Mouse (Mus musculus): ENCODE measurements at regions not wholly inside any gene's neighbourhood (a gene's known extent, or its start where the extent isn't known, plus 50 kb on each side); places are given as distances from the start of the nearest gene placed in this dataset.
A peak's percentile ranks its signal among the peaks of the same experiment; 100 is the strongest.

- DNase-seq (ENCODE audit: low spot score): no peak
- H3K27me3 ChIP-seq (replicated peaks; ENCODE audit: control insufficient read depth, insufficient read depth, low read length): no peaks in the 10 kb centered on the region
- H3K4me2 ChIP-seq: no peak overlapping the region
- no peak overlapping the region for H3K9ac ChIP-seq (ENCODE audit: low read depth, low read length)
- no peak overlapping the region for H3K27ac ChIP-seq (ENCODE audit: low read depth, low read length)
- no peak overlapping the region for H3K4me3 ChIP-seq (ENCODE audit: low read depth, low read length)
- H3K4me1 ChIP-seq (replicated peaks; ENCODE audit: control insufficient read depth, insufficient read depth, low read length): no peaks in the 10 kb centered on the region
- ATAC-seq (replicated peaks; ENCODE audit: low FRiP score): no peak
- 90% methylated on average over 3 of the region's 3 CpGs for WGBS
- no peaks in the 10 kb centered on the region for H3K9me3 ChIP-seq (ENCODE audit: control insufficient read depth, low read length)
- no peaks in the 10 kb centered on the region for H3K36me3 ChIP-seq (ENCODE audit: control insufficient read depth, insufficient read depth, low read length)
Measured at GRCm38 (mm10) chr10:44627431-44627830, 99.1 kb upstream of the Prdm1 start.

GRCm38 (mm10) chr10:44625521-44625920 is 97.2 kb upstream of the Prdm1 start:
- DNase-seq (ENCODE audit: low spot score) (no peak), ATAC-seq (replicated peaks; ENCODE audit: low FRiP score) (no peak)
- Histone ChIP-seq H3K4me1 (replicated peaks; ENCODE audit: control insufficient read depth, insufficient read depth, low read length) (no peaks in the 10 kb centered on the region), H3K9ac (ENCODE audit: low read depth, low read length) (no peak overlapping the region), H3K4me3 (ENCODE audit: low read depth, low read length) (no peak overlapping the region), H3K4me2 (no peak overlapping the region), H3K36me3 (ENCODE audit: control insufficient read depth, insufficient read depth, low read length) (no peaks in the 10 kb centered on the region), H3K27ac (ENCODE audit: low read depth, low read length) (no peak overlapping the region), H3K27me3 (replicated peaks; ENCODE audit: control insufficient read depth, insufficient read depth, low read length) (no peaks in the 10 kb centered on the region), H3K9me3 (ENCODE audit: control insufficient read depth, low read length) (no peaks in the 10 kb centered on the region)
- 78% methylated on average over 4 of the region's 4 CpGs for WGBS

DNA sequence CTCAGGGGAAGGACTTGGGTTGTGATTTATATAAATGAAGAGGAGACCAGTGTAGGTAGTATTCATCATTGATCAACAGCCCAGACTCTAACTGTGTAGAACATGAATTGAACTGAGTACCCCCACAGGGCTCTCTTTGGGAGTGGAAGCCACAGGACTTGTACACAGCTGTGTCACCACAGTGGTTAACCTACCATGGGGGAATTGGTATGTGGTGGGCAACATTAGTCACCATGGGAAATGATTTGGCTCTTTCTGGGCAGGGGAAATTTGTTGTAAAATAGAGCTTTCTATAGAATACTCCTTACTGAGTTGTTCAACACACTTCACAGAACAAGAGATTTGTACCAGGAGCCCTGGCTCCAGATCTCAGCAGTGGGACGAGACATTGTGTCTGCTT is 87.3 kb upstream of the Prdm1 start:
- Histone ChIP-seq H3K27me3 (replicated peaks; ENCODE audit: control insufficient read depth, insufficient read depth, low read length) (no peaks in the 10 kb centered on the region), H3K9me3 (ENCODE audit: control insufficient read depth, low read length) (no peaks in the 10 kb centered on the region), H3K9ac (ENCODE audit: low read depth, low read length) (no peak overlapping the region), H3K36me3 (ENCODE audit: control insufficient read depth, insufficient read depth, low read length) (no peaks in the 10 kb centered on the region), H3K27ac (ENCODE audit: low read depth, low read length) (no peak overlapping the region), H3K4me3 (ENCODE audit: low read depth, low read length) (no peak overlapping the region), H3K4me1 (replicated peaks; ENCODE audit: control insufficient read depth, insufficient read depth, low read length) (no peaks in the 10 kb centered on the region), H3K4me2 (no peak overlapping the region)
- WGBS: 78% methylated on average over 1 of the region's 1 CpGs
- ATAC-seq (replicated peaks; ENCODE audit: low FRiP score) (no peak), DNase-seq (ENCODE audit: low spot score) (no peak)

DNA sequence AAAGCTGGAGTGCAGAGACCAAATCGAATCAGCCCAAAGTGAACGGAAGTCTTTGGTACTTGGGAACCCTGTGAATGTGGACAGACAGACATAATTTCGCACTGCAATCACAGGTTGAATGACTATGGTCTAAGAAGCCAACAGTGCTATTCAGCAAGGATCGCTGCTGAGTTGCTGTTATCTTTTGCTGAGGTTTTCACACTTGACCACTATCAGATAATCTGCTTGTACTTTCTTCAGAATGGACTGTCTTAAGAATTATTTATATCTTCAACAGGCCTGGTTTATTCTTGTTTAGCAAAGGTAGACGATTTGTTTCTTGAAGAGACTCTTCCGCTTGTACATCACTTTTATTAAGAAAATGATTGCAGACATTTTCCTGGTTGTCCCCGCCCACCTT is 84.3 kb upstream of the Prdm1 start:
- DNase-seq (ENCODE audit: low spot score) (no peak), ATAC-seq (replicated peaks; ENCODE audit: low FRiP score) (no peak)
- 76% methylated on average over 7 of the region's 7 CpGs for WGBS
- H3K27ac ChIP-seq (ENCODE audit: low read depth, low read length): no peak overlapping the region
- no peaks in the 10 kb centered on the region for H3K9me3 ChIP-seq (ENCODE audit: control insufficient read depth, low read length)
- H3K4me2 ChIP-seq: no peak overlapping the region
- no peak overlapping the region for H3K9ac ChIP-seq (ENCODE audit: low read depth, low read length)
- no peaks in the 10 kb centered on the region for H3K27me3 ChIP-seq (replicated peaks; ENCODE audit: control insufficient read depth, insufficient read depth, low read length)
- no peak overlapping the region for H3K4me3 ChIP-seq (ENCODE audit: low read depth, low read length)
- H3K36me3 ChIP-seq (ENCODE audit: control insufficient read depth, insufficient read depth, low read length): no peaks in the 10 kb centered on the region
- H3K4me1 ChIP-seq (replicated peaks; ENCODE audit: control insufficient read depth, insufficient read depth, low read length): peaks cover 3% of the 10 kb centered on the region; the same call in 1 of the 2 replicates

GRCm38 (mm10) chr10:44611399-44611798 is 83.1 kb upstream of the Prdm1 start:
- H3K4me1 ChIP-seq (replicated peaks; ENCODE audit: control insufficient read depth, insufficient read depth, low read length): peaks cover 3% of the 10 kb centered on the region; the same call in 1 of the 2 replicates
- H3K4me3 ChIP-seq (ENCODE audit: low read depth, low read length): no peak overlapping the region
- ATAC-seq (replicated peaks; ENCODE audit: low FRiP score) (no peak), DNase-seq (ENCODE audit: low spot score) (no peak)
- WGBS: 90% methylated on average over 5 of the region's 5 CpGs
- H3K9ac ChIP-seq (ENCODE audit: low read depth, low read length): no peak overlapping the region
- H3K4me2 ChIP-seq: no peak overlapping the region
- no peaks in the 10 kb centered on the region for H3K36me3 ChIP-seq (ENCODE audit: control insufficient read depth, insufficient read depth, low read length)
- H3K27ac ChIP-seq (ENCODE audit: low read depth, low read length): no peak overlapping the region
- no peaks in the 10 kb centered on the region for H3K27me3 ChIP-seq (replicated peaks; ENCODE audit: control insufficient read depth, insufficient read depth, low read length)
- no peaks in the 10 kb centered on the region for H3K9me3 ChIP-seq (ENCODE audit: control insufficient read depth, low read length)

GRCm38 (mm10) chr10:44609187-44609586 is 80.9 kb upstream of the Prdm1 start:
- no peaks in the 10 kb centered on the region for H3K27me3 ChIP-seq (replicated peaks; ENCODE audit: control insufficient read depth, insufficient read depth, low read length)
- no peak overlapping the region for H3K9ac ChIP-seq (ENCODE audit: low read depth, low read length)
- no peak overlapping the region for H3K27ac ChIP-seq (ENCODE audit: low read depth, low read length)
- no peak overlapping the region for H3K4me2 ChIP-seq
- no peak for DNase-seq (ENCODE audit: low spot score)
- ATAC-seq (replicated peaks; ENCODE audit: low FRiP score): peak; percentile 66
- no peaks in the 10 kb centered on the region for H3K36me3 ChIP-seq (ENCODE audit: control insufficient read depth, insufficient read depth, low read length)
- H3K9me3 ChIP-seq (ENCODE audit: control insufficient read depth, low read length): no peaks in the 10 kb centered on the region
- H3K4me1 ChIP-seq (replicated peaks; ENCODE audit: control insufficient read depth, insufficient read depth, low read length): peaks cover 3% of the 10 kb centered on the region; the same call in 1 of the 2 replicates
- 40% methylated on average over 6 of the region's 6 CpGs for WGBS
- H3K4me3 ChIP-seq (ENCODE audit: low read depth, low read length): no peak overlapping the region

- no peaks in the 10 kb centered on the region for H3K36me3 ChIP-seq (ENCODE audit: control insufficient read depth, insufficient read depth, low read length)
- ATAC-seq (replicated peaks; ENCODE audit: low FRiP score) (no peak), DNase-seq (ENCODE audit: low spot score) (no peak)
- H3K9me3 ChIP-seq (ENCODE audit: control insufficient read depth, low read length): no peaks in the 10 kb centered on the region
- H3K4me2 ChIP-seq: no peak overlapping the region
- H3K4me3 ChIP-seq (ENCODE audit: low read depth, low read length): no peak overlapping the region
- no peak overlapping the region for H3K9ac ChIP-seq (ENCODE audit: low read depth, low read length)
- peaks cover 3% of the 10 kb centered on the region; the same call in 1 of the 2 replicates for H3K4me1 ChIP-seq (replicated peaks; ENCODE audit: control insufficient read depth, insufficient read depth, low read length)
- no peaks in the 10 kb centered on the region for H3K27me3 ChIP-seq (replicated peaks; ENCODE audit: control insufficient read depth, insufficient read depth, low read length)
- WGBS: 40% methylated on average over 5 of the region's 5 CpGs
- H3K27ac ChIP-seq (ENCODE audit: low read depth, low read length): no peak overlapping the region
Measured at GRCm38 (mm10) chr10:44607334-44607851, 79.1 kb upstream of the Prdm1 start.

DNA sequence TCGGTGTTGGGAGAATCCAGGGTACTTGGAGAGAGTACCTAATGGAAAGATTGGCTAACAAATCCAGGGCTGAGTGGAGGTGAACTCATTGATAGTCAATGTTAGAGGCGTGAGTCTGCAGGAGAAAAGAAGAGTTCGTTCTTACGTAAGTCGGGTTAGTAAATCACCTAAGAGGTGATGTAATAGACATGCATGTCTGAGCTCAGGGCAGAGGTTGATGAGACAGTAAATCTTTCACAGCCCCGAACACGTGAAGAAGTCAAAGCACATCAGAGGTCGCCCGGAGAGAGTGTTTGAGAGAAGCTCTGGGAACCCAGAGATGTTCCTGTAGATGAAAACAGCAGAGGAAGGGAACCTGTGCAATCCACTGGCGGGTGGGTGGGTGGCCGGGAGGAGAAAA is 76.2 kb upstream of the Prdm1 start:
- H3K4me2 ChIP-seq: no peak overlapping the region
- no peak overlapping the region for H3K4me3 ChIP-seq (ENCODE audit: low read depth, low read length)
- ATAC-seq (replicated peaks; ENCODE audit: low FRiP score): no peak
- peaks cover 3% of the 10 kb centered on the region; the same call in 1 of the 2 replicates for H3K4me1 ChIP-seq (replicated peaks; ENCODE audit: control insufficient read depth, insufficient read depth, low read length)
- no peak overlapping the region for H3K9ac ChIP-seq (ENCODE audit: low read depth, low read length)
- H3K27ac ChIP-seq (ENCODE audit: low read depth, low read length): no peak overlapping the region
- no peaks in the 10 kb centered on the region for H3K27me3 ChIP-seq (replicated peaks; ENCODE audit: control insufficient read depth, insufficient read depth, low read length)
- DNase-seq (ENCODE audit: low spot score): no peak
- no peaks in the 10 kb centered on the region for H3K9me3 ChIP-seq (ENCODE audit: control insufficient read depth, low read length)
- WGBS: 83% methylated on average over 11 of the region's 11 CpGs
- no peaks in the 10 kb centered on the region for H3K36me3 ChIP-seq (ENCODE audit: control insufficient read depth, insufficient read depth, low read length)

GRCm38 (mm10) chr10:44603461-44603860 is 75.2 kb upstream of the Prdm1 start:
- Histone ChIP-seq H3K4me1 (replicated peaks; ENCODE audit: control insufficient read depth, insufficient read depth, low read length) (no peaks in the 10 kb centered on the region), H3K4me2 (no peak overlapping the region), H3K4me3 (ENCODE audit: low read depth, low read length) (no peak overlapping the region), H3K9ac (ENCODE audit: low read depth, low read length) (no peak overlapping the region), H3K27me3 (replicated peaks; ENCODE audit: control insufficient read depth, insufficient read depth, low read length) (no peaks in the 10 kb centered on the region), H3K36me3 (ENCODE audit: control insufficient read depth, insufficient read depth, low read length) (no peaks in the 10 kb centered on the region), H3K9me3 (ENCODE audit: control insufficient read depth, low read length) (no peaks in the 10 kb centered on the region), H3K27ac (ENCODE audit: low read depth, low read length) (no peak overlapping the region)
- no peak for DNase-seq (ENCODE audit: low spot score)
- 87% methylated on average over 5 of the region's 5 CpGs for WGBS
- ATAC-seq (replicated peaks; ENCODE audit: low FRiP score): no peak

Measured in liver, embryonic 11.5 days (tissue).